Mouse (Mus musculus): ENCODE results near the gene Iqcf6. TPM values are rescaled to one million over a fixed set of nuclear protein-coding genes. Genes with fewer than 3 reads are reported as not detected.
A peak's percentile ranks its signal among the peaks of the same experiment; 100 is the strongest.
"Not testable (repeated sequence)": the region's sequence is repeated elsewhere in the genome, so short reads cannot be mapped to it uniquely, and the experiment has no call there.

Iqcf6 gene
- not detected in 3 replicates for total RNA-seq (2017)

GRCm38 (mm10) chr9:106626282-106626681 is at the start of gene Iqcf6:
Gene Iqcf6 (plus strand): TSS chr9:106626582.
- no peak for ATAC-seq (replicated peaks; ENCODE audit: insufficient number of reproducible peaks, low FRiP score, low TSS enrichment, poor library complexity, severe bottlenecking)

- ATAC-seq (replicated peaks; ENCODE audit: insufficient number of reproducible peaks, low FRiP score, low TSS enrichment, poor library complexity, severe bottlenecking), result no peak
These were observed 46.4 kb upstream of the Iqcf6 start for GRCm38 (mm10) chr9:106580016-106580415.

- no peak for ATAC-seq (replicated peaks; ENCODE audit: insufficient number of reproducible peaks, low FRiP score, low TSS enrichment, poor library complexity, severe bottlenecking)
These were observed 43.8 kb upstream of the Iqcf6 start for GRCm38 (mm10) chr9:106582552-106582951.

DNA sequence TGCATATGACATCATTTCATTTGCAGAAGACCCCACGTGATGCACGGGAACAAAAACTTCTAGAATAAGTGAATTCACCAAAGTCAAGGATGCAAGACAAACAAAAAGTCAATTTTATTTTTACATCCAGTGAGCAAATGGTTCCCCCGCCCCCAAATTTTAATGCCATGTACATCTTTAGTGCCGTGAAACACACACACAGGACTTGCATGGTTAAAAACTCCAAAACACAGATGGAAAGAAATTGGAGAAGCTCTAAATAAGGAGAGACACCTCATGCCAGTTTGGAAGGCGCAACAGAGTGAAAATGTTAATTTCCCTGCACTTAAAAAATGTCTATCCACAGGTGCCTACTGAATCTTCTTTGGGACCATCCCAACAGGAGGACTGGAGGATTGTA is 34.2 kb upstream of the Iqcf6 start:
- no peak for ATAC-seq (replicated peaks; ENCODE audit: insufficient number of reproducible peaks, low FRiP score, low TSS enrichment, poor library complexity, severe bottlenecking)

DNA sequence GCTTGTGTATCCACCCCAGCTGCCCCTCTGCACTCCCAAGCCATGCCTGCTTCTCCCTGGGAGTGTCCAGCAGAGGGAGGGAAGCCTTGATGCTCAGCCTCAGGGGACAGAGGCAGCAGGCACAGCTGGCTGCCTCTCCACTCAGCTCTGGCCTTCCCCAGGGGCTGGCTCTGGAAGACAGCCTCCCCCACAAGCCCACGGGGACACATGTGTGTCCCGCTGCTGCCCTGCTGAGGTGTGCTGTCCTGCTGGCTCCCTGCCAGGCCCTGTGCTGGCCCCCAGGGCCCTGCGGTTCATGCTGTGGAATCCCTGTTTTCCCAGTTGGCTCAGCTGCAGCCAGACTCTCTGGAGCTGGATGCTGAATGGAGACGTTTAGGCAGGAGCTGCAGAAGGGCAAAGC is 31.0 kb upstream of the Iqcf6 start:
- ATAC-seq (replicated peaks; ENCODE audit: insufficient number of reproducible peaks, low FRiP score, low TSS enrichment, poor library complexity, severe bottlenecking), result 0 out of 2 replicates have a peak, but pooled peaks have one; percentile 17

DNA sequence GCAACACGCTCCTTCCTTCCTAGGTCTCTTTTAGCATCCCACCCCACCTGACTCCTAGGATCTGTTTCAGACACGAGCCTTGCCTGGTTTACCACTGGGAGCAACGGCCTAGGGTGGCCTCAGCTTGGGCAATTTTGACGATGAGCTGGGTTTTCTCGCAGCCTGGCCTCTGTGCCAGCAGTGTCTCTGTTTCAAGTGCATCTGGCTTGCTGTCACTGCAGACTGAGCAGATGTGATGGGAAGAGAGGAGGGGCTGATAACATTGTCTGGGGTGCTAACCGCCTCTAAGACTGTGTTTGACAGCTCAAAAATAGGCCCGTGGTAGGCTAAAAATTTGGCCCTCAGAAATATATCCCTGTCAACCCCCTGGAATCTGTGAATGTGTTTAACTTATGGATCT is 30.5 kb upstream of the Iqcf6 start:
- ATAC-seq (replicated peaks; ENCODE audit: insufficient number of reproducible peaks, low FRiP score, low TSS enrichment, poor library complexity, severe bottlenecking), result no peak

DNA sequence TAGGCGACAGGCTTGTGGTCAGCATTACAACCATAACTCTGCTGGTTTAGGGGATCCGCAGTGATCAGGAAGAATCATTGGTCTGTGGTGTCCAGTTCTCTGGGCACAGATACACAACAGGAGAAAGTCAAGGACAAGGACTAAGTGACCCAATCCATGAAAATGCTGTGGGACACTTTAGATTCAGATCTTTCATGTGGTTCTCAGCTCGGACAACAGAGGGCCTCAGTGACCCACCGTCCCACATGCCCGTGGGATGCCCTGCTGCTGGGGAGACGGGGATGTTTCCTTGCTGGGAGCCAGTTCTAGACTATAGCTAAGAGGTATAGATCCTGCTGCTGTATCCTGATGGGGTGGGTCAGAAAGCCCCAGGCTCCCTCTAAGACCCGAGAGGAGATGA is 27.9 kb upstream of the Iqcf6 start:
- ATAC-seq (replicated peaks; ENCODE audit: insufficient number of reproducible peaks, low FRiP score, low TSS enrichment, poor library complexity, severe bottlenecking), result no peak

DNA sequence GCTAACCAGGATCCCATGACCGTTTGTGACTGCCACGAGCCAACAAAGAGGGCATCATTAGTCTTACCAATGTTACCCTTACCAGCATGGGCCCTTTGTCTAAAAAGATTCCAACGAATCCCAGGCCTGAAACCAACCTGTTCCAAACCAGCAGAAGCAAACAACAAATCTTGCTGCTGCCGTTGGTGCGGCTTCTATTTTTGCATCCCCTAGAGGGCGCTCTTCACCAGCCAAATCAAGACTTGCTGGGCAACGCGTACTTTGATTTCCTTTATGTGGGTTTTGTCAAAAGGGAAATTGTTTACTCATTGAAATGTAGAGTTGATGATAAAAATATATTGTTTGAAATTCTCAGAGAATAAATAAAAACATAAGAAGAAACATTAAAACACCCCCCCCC is 25.8 kb upstream of the Iqcf6 start:
- ATAC-seq (replicated peaks; ENCODE audit: insufficient number of reproducible peaks, low FRiP score, low TSS enrichment, poor library complexity, severe bottlenecking), result no peak

DNA sequence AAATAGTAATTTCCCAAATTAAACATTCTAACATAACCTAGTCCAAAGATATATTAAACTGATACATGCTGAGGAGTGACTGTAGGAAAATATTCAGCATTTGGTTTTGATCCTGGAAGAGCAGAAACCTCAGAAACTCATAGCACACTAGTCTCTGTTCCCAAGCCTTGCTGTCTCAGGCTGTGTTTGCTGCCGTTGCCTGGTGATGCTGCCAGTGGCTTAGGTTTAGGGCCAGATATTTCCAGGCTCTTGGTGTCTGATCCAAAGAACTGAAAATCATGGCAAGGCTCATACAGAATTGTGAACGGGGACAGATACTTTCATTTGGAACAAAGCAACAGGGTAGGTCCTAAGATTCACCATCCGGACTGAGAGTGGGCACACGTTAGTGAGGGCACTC is 15.7 kb upstream of the Iqcf6 start:
- ATAC-seq (replicated peaks; ENCODE audit: insufficient number of reproducible peaks, low FRiP score, low TSS enrichment, poor library complexity, severe bottlenecking), result no peak

DNA sequence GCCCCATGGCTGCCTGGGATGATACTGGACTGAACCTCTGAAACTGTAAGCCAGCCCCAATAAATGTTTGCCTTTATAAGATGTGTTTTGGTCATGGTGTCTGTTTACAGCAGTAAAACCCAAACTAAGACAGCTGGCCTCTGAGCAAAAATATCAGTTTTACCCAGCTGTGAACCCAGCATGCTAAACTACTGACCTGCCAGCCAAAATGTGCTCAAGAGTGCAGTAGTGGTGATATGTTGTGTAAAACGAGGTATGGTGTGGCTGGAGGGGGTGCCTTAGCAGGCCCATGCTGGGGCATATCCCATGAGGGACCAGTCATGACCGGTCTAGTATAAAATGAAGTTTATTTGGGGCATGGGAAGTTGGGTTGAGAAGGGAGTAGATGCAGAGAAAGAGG is 12.4 kb upstream of the Iqcf6 start:
- ATAC-seq (replicated peaks; ENCODE audit: insufficient number of reproducible peaks, low FRiP score, low TSS enrichment, poor library complexity, severe bottlenecking), result no peak

- ATAC-seq (replicated peaks; ENCODE audit: insufficient number of reproducible peaks, low FRiP score, low TSS enrichment, poor library complexity, severe bottlenecking), result no peak
These were observed 11.8 kb upstream of the Iqcf6 start for GRCm38 (mm10) chr9:106614616-106615015.

GRCm38 (mm10) chr9:106616306-106616705 is 10.1 kb upstream of the Iqcf6 start:
- ATAC-seq (replicated peaks; ENCODE audit: insufficient number of reproducible peaks, low FRiP score, low TSS enrichment, poor library complexity, severe bottlenecking), result no peak

- no peak for ATAC-seq (replicated peaks; ENCODE audit: insufficient number of reproducible peaks, low FRiP score, low TSS enrichment, poor library complexity, severe bottlenecking)
These were observed 8.9 kb upstream of the Iqcf6 start for GRCm38 (mm10) chr9:106617496-106617895.

DNA sequence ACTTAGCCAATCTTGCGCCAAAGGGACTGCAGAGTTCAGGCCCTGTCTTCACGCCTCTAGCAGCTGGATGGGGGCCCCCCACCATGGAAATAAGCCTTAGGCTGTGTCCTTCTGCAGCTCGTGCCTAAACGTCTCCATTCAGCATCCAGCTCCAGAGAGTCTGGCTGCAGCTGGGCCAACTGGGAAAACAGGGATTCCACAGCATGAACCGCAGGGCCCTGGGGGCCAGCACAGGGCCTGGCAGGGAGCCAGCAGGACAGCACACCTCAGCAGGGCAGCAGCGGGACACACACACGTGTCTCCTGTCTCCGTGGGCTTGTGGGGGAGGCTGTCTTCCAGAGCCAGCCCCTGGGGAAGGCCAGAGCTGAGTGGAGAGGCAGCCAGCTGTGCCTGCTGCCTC is 1.4 kb downstream of the Iqcf6 start:
- not testable (repeated sequence) for ATAC-seq (replicated peaks; ENCODE audit: insufficient number of reproducible peaks, low FRiP score, low TSS enrichment, poor library complexity, severe bottlenecking)

GRCm38 (mm10) chr9:106632185-106632584 is 5.8 kb downstream of the Iqcf6 start:
- ATAC-seq (replicated peaks; ENCODE audit: insufficient number of reproducible peaks, low FRiP score, low TSS enrichment, poor library complexity, severe bottlenecking), result no peak

DNA sequence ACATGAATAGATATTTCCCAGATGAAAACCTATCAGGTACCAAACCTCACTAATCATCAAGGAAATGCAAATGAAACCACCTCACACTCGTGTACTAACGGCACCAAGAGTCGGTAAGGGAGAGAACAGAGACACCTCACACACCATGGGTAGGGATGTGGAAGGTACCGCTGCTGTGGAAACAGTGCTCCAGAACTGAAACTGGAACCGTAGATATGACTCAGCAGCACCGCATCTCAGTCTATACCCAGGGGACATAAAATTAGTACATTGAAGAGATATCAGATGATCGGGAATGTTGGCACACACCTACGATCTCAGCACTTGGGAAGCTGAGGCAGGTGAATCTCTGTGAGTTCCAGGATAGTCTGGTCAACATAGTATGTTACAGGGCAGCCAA is 11.8 kb downstream of the Iqcf6 start:
- ATAC-seq (replicated peaks; ENCODE audit: insufficient number of reproducible peaks, low FRiP score, low TSS enrichment, poor library complexity, severe bottlenecking), result no peak

DNA sequence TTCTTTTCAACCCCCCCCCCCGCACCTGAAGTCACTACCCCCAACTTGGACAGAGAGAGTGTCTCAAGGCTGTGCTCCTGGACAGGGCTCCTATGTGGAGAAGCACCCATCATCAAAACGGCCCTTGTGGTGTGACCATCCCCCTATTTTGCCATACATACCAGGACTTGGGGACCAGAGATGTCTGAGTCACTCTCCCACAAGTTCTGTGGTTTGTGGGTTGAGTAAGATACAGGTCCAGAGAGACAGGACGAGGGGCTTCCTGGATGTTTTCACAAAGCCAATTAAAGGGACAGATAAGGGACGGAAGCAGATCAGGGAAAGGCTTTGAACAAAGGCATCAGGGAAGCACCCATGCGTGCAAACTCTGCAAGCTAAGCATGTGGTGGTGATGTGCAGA is 15.0 kb downstream of the Iqcf6 start:
- ATAC-seq (replicated peaks; ENCODE audit: insufficient number of reproducible peaks, low FRiP score, low TSS enrichment, poor library complexity, severe bottlenecking), result no peak

DNA sequence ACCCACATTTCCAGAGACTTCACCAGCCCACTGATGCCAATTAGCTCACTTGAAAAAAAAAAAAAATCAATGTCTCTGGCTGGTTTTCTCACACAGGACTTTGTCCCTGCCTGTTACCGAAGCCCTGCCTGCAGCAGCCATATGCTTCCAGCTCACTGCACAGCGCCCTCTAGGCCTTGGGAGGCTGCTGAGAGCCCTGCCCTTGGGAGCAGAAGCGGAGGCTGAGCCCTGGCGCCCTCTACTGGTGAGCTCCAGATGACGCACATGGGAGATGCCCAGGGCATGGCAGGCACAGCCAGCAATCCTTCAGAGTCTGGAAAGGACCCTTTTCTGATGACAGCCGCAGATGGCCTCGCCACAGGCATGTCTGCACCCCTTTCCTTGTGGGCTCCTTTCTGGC is 16.7 kb downstream of the Iqcf6 start:
- no peak for ATAC-seq (replicated peaks; ENCODE audit: insufficient number of reproducible peaks, low FRiP score, low TSS enrichment, poor library complexity, severe bottlenecking)

GRCm38 (mm10) chr9:106643787-106644186 is 17.4 kb downstream of the Iqcf6 start:
- no peak for ATAC-seq (replicated peaks; ENCODE audit: insufficient number of reproducible peaks, low FRiP score, low TSS enrichment, poor library complexity, severe bottlenecking)

- no peak for ATAC-seq (replicated peaks; ENCODE audit: insufficient number of reproducible peaks, low FRiP score, low TSS enrichment, poor library complexity, severe bottlenecking)
These were observed 19.4 kb downstream of the Iqcf6 start for GRCm38 (mm10) chr9:106645684-106646271.

DNA sequence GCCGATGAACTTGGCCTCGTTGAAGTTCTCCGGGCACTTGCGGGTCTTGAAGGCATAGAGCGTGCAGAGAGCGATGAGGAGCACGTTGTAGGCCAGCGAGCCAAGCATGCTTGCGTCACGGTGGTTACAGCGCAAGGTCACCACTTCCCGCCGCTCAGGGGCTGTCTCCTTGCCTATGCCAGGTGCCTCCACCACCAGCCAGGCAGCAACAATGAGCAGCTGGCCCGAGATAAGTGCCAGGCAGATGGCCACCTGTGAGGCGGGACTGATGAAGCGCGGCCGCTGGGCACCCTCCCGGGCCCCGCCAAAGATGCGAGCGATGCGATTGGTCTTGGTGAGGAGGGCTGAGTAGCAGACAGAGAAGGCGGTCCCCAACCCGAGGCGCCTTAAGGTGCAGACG is 20.8 kb downstream of the Iqcf6 start:
- no peak for ATAC-seq (replicated peaks; ENCODE audit: insufficient number of reproducible peaks, low FRiP score, low TSS enrichment, poor library complexity, severe bottlenecking)
